Mouse (Mus musculus) embryonic facial prominence, embryonic 11.5 days (tissue): ENCODE results near the gene D8Ertd738e. TPM values are rescaled to one million over a fixed set of nuclear protein-coding genes. Genes with fewer than 3 reads are reported as not detected.

ENCODE experiments used
- ATAC-seq: fragments of 200-750 bp; cut with Nextera tagmentation; replicated peaks from 2 replicates; pipeline ENCODE4 v1.8.0; 2017; ENCODE audit warnings: low read depth; ENCODE audit not compliant: insufficient number of reproducible peaks, low FRiP score, low TSS enrichment
- DNase-seq: peaks from one replicate; pipeline ENCODE4 v3.0.0-alpha.2; 2015; ENCODE audit warnings: low spot score
- H3K27ac ChIP-seq: fragments of 300-500 bp; sonication (generic); replicated peaks from 2 replicates; pipeline ENCODE4 v1.5.1; 2014; ENCODE audit warnings: mild to moderate bottlenecking, low read depth, low read length, control low read depth
- H3K27me3 ChIP-seq: fragments of 300-500 bp; sonication (generic); 2 replicates; pipeline ENCODE4 v1.6.1; 2014; ENCODE audit warnings: mild to moderate bottlenecking, low read length, moderate library complexity, mixed read lengths; ENCODE audit not compliant: control insufficient read depth, insufficient read depth
- H3K36me3 ChIP-seq: fragments of 300-500 bp; sonication (generic); replicated peaks from 2 replicates; pipeline ENCODE4 v1.6.1; 2014; ENCODE audit warnings: low read depth, mild to moderate bottlenecking, low read length, moderate library complexity, mixed read lengths; ENCODE audit not compliant: control insufficient read depth, insufficient read depth
- H3K4me1 ChIP-seq: fragments of 300-500 bp; sonication (generic); 2 replicates; pipeline ENCODE4 v1.6.1; 2014; ENCODE audit warnings: low read length, mixed read lengths; ENCODE audit not compliant: control insufficient read depth, insufficient read depth
- H3K4me2 ChIP-seq: fragments of 300-500 bp; sonication (generic); 2 replicates; pipeline ENCODE4 v1.6.1; 2014; ENCODE audit warnings: low read depth, mild to moderate bottlenecking, control low read depth, low read length, moderate library complexity
- H3K4me3 ChIP-seq: fragments of 300-500 bp; sonication (generic); 2 replicates; pipeline ENCODE4 v1.5.1; 2014; ENCODE audit warnings: low read depth, low read length, control low read depth
- H3K9ac ChIP-seq: fragments of 300-500 bp; sonication (generic); replicated peaks from 2 replicates; pipeline ENCODE4 v1.6.1; 2014; ENCODE audit warnings: mild to moderate bottlenecking, control low read depth, low read length
- H3K9me3 ChIP-seq: fragments of 300-500 bp; sonication (generic); replicated peaks from 2 replicates; pipeline ENCODE4 v1.6.1; 2016; ENCODE audit warnings: mild to moderate bottlenecking, low read length, inconsistent platforms, mixed read lengths; ENCODE audit not compliant: control insufficient read depth
- WGBS: fragments of 180-500 bp; shearing (Covaris S2); extraction: QIAGEN DNeasy Blood & Tissue Kit; methylation state at CpG from one replicate; pipeline ENCODE4 v1.1.7; 2014; 5-methylcytosine and 5-hydroxymethylcytosine counted together
- microRNA counts: library from miRNA; unstranded; fragments of <30 nt; microRNA quantifications from one replicate; lab custom pipeline; 2016
- microRNA-seq: library from miRNA; unstranded; fragments of <30 nt; microRNA quantifications from one replicate; pipeline ENCODE4, GENCODE M21; 2016; ENCODE audit warnings: borderline number of aligned reads
- polyA plus RNA-seq: library from polyadenylated mRNA; unstranded; fragments of >200 nt; fragmentation: Nextera tagmentation; extraction: Ambion mirVana; gene quantifications from 2 replicates; pipeline ENCODE4 v1.2.1, GENCODE M21; 2014

D8Ertd738e gene
- polyA plus RNA-seq, 1 experiment from 2014 or later = 322 TPM

DNA sequence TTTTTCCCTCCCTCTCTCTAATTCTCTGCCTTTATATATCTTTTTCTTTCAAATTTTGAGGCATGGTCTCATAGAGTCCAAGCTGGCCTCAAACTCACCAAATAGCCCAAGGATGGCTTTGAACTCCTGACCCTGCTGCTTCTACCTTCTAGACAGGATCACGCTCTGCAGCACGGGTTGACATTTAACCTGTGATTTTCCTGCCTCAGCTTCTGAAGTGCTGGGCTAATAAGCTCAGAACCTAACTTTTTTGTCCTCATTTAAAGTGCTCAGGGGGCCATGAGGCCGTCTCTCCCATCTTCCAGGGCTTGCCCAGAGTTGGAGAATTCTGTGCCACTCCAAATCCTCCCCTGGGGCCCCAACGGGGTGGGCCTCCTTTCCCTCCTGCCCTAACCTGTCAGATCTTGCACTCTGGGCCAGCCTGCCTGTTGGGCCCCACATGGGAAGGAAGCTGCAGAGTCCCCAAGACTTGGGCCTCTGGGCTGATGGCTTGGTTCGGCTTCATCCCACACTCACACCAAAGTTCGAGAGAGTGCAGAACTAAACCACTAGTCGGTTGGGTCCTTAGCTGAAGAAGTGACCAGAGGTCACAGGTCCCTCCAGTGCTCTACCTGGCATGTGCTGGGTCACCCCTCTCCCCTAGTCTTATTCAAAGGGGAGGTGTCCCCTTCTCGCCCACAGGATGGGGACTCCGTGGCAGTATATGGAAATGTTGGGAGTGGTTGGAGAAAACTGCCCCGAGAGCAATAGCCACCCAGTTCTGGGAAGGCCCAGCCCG is 50.0 kb downstream of the D8Ertd738e start:
- peak overlapping the region; percentile 96 for H3K27ac ChIP-seq
- H3K36me3 ChIP-seq = no peaks in the 10 kb centered on the region
- no peak overlapping the region for H3K4me3 ChIP-seq
- ATAC-seq = no peak
- DNase-seq = no peak
- no peaks in the 10 kb centered on the region for H3K9me3 ChIP-seq
- H3K4me2 ChIP-seq = peak overlapping the region; percentile 91; the same call in 1 of the 2 replicates
- WGBS = 42% methylated on average over 11 of the region's 11 CpGs
- H3K27me3 ChIP-seq = no peaks in the 10 kb centered on the region
- H3K4me1 ChIP-seq = peaks cover 16% of the 10 kb centered on the region
- H3K9ac ChIP-seq = peak overlapping the region; percentile 25

DNA sequence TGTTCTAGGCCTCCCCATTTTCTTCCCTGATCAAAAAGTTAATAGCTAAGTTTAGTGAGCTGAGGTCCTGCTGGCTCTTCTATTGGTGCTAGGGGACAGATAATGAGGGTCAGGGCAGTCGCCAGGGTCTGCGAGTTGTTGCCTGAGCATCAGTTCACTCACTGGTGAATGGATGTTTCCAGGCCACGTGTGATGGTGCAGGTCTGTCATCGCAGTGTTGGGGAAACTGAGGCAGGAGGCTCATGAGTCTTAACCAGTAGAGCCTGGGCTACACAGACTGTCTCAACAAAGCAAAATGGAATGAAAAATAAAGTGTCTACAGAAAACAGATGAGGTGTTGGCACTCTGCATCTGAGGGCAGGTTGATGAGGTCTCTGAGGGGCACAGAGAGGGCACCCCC is 50.6 kb downstream of the D8Ertd738e start:
- H3K27me3 ChIP-seq = no peaks in the 10 kb centered on the region
- no peak overlapping the region; the same call in 1 of the 2 replicates for H3K4me2 ChIP-seq
- DNase-seq = no peak
- 27% methylated on average over 4 of the region's 4 CpGs for WGBS
- peak overlapping the region; percentile 48; the same call in 1 of the 2 replicates for H3K4me3 ChIP-seq
- peak overlapping the region; percentile 28 for H3K9ac ChIP-seq
- no peaks in the 10 kb centered on the region for H3K9me3 ChIP-seq
- peak overlapping the region; percentile 96 for H3K27ac ChIP-seq
- no peaks in the 10 kb centered on the region for H3K36me3 ChIP-seq
- no peak for ATAC-seq
- H3K4me1 ChIP-seq = peaks cover 16% of the 10 kb centered on the region

GRCm38 (mm10) chr8:84197922-84198774 is 51.4 kb downstream of the D8Ertd738e start:
- Histone ChIP-seq H3K9ac (peak overlapping the region; percentile 44), H3K4me1 (peaks cover 16% of the 10 kb centered on the region)
- WGBS = 3% methylated on average over 30 of the region's 30 CpGs

GRCm38 (mm10) chr8:84197141-84197921 is 52.2 kb downstream of the D8Ertd738e start:
- peak overlapping the region; percentile 96 for H3K27ac ChIP-seq
- no peaks in the 10 kb centered on the region for H3K9me3 ChIP-seq
- peak; percentile 99 for DNase-seq
- peak; percentile 37 for ATAC-seq
- H3K9ac ChIP-seq = peak overlapping the region; percentile 68
- H3K36me3 ChIP-seq = no peaks in the 10 kb centered on the region
- H3K27me3 ChIP-seq = no peaks in the 10 kb centered on the region
- H3K4me1 ChIP-seq = peaks cover 16% of the 10 kb centered on the region
- WGBS = 2% methylated on average over 43 of the region's 43 CpGs
- peak overlapping the region; percentile 48 for H3K4me3 ChIP-seq
- H3K4me2 ChIP-seq = peak overlapping the region; percentile 48

More at GRCm38 (mm10) chr8:84197922-84198774, 51.4 kb downstream of the D8Ertd738e start:
- Histone ChIP-seq H3K4me2 (peak overlapping the region; percentile 48), H3K9me3 (no peaks in the 10 kb centered on the region), H3K4me3 (peak overlapping the region; percentile 48), H3K36me3 (no peaks in the 10 kb centered on the region), H3K27me3 (no peaks in the 10 kb centered on the region), H3K27ac (peak overlapping the region; percentile 96)
- DNase-seq (peak; percentile 94), ATAC-seq (peak; percentile 79)

MicroRNAs encoded within 50 kb of the gene (microRNA counts, 519-probe panel; counts per million panel counts)
- microRNA mmu-miR-23a (lab: Ali Mortazavi, UCI) = 4,242 counts per million, percentile 67 among the panel's probes with 10 or more counts
- 5,164 counts per million, percentile 89 among the panel's probes with 10 or more counts for microRNA mmu-miR-27a (lab: Ali Mortazavi, UCI)

Small RNA genes within 50 kb of the gene (microRNA-seq; reads per million reads assigned to microRNA genes)
- gene Mir23a (10,205 reads per million, percentile 94 among the genes with 10 or more reads in this experiment), gene Mir24-2 (not detected), gene Mir27a (193 reads per million, percentile 52 among the genes with 10 or more reads in this experiment), gene Mir3074-2 (not detected)

Other genes with a start within 250 kb of the D8Ertd738e start
- gene 1700067K01Rik, start 248.2 kb downstream of the D8Ertd738e start, polyA plus RNA-seq = 0.29 and 0.85 TPM in 2 replicates
- gene 2210011C24Rik, start 237.5 kb downstream of the D8Ertd738e start, polyA plus RNA-seq = not detected in 2 replicates
- gene Palm3, start 228.2 kb downstream of the D8Ertd738e start, polyA plus RNA-seq = 1.5 and 3.0 TPM in 2 replicates
- gene Il27ra, start 207.1 kb downstream of the D8Ertd738e start, polyA plus RNA-seq = 0.31 and 0.38 TPM in 2 replicates
- gene Rln3, start 204.7 kb downstream of the D8Ertd738e start, polyA plus RNA-seq = not detected in 2 replicates
- gene Gm10643, start 184.6 kb downstream of the D8Ertd738e start, polyA plus RNA-seq = 1.2 and 2.0 TPM in 2 replicates
- 7.5 and 8.2 TPM in 2 replicates for gene Rfx1, start 182.9 kb downstream of the D8Ertd738e start, polyA plus RNA-seq
- 9.8 and 11.3 TPM in 2 replicates for gene Dcaf15, start 145.0 kb downstream of the D8Ertd738e start, polyA plus RNA-seq
- gene Podnl1, start 123.7 kb downstream of the D8Ertd738e start, polyA plus RNA-seq = 0.14 TPM in 1 of 2 replicates, not detected in the other
- 9.5 and 10.0 TPM in 2 replicates for gene Cc2d1a, start 101.8 kb downstream of the D8Ertd738e start, polyA plus RNA-seq
- 0.53 and 0.67 TPM in 2 replicates for gene 4930432K21Rik, start 101.7 kb downstream of the D8Ertd738e start, polyA plus RNA-seq
- 3.9 and 4.7 TPM in 2 replicates for gene Nanos3, start 64.5 kb downstream of the D8Ertd738e start, polyA plus RNA-seq
- gene Zswim4, start 12.7 kb downstream of the D8Ertd738e start, polyA plus RNA-seq = 15.3 and 16.9 TPM in 2 replicates
- 50.6 and 54.1 TPM in 2 replicates for gene Mri1, start 7.6 kb upstream of the D8Ertd738e start, polyA plus RNA-seq
- 20.3 and 21.2 TPM in 2 replicates for gene Ccdc130, start 20.7 kb upstream of the D8Ertd738e start, polyA plus RNA-seq
- 4.9 and 6.0 TPM in 2 replicates for gene Cacna1a, start 138.7 kb upstream of the D8Ertd738e start, polyA plus RNA-seq